Mouse (Mus musculus) brain, embryonic 14.5 days (tissue): ENCODE results near the gene Arnt2.

Experiments
- CTCF ChIP-seq: fragments of 200-500 bp; IDR thresholded peaks from 2 replicates; pipeline ENCODE4 v1.5.1; 2012; ENCODE audit warnings: inconsistent platforms, mild to moderate bottlenecking, moderate library complexity, borderline replicate concordance; ENCODE audit not compliant: insufficient read depth, insufficient read length; ENCODE audit errors: extremely low read depth
- POLR2A ChIP-seq: fragments of 200-500 bp; IDR thresholded peaks from 2 replicates; pipeline ENCODE4 v1.6.1; 2012; ENCODE audit warnings: mild to moderate bottlenecking, inconsistent platforms, borderline replicate concordance; ENCODE audit not compliant: poor library complexity, insufficient read depth, insufficient read length, severe bottlenecking; ENCODE audit errors: extremely low read depth

- TF ChIP-seq POLR2A (no peak), CTCF (no peak)
These were observed 149.6 kb downstream of the Arnt2 start for GRCm38 (mm10) chr7:84260401-84260800.
